Mouse (Mus musculus): ENCODE data around the gene Cbx8.
A peak's percentile ranks its signal among the peaks of the same experiment; 100 is the strongest.

Gene Cbx8

GRCm38 (mm10) chr11:119078691-119079444, 38.1 kb upstream of the Cbx8 start:
- DNase-seq = no peak

- DNase-seq = no peak
Measured at GRCm38 (mm10) chr11:119077755-119078154, 37.0 kb upstream of the Cbx8 start.

GRCm38 (mm10) chr11:119075805-119076204, 35.0 kb upstream of the Cbx8 start:
- no peak for DNase-seq

- DNase-seq = no peak
Measured at GRCm38 (mm10) chr11:119073876-119074433, 33.2 kb upstream of the Cbx8 start.

GRCm38 (mm10) chr11:119072986-119073385, 32.2 kb upstream of the Cbx8 start:
- no peak for DNase-seq

GRCm38 (mm10) chr11:119072239-119072638, 31.5 kb upstream of the Cbx8 start:
- DNase-seq = no peak

- no peak for DNase-seq
Measured at GRCm38 (mm10) chr11:119066841-119067240, 26.1 kb upstream of the Cbx8 start.

GRCm38 (mm10) chr11:119059256-119059655, 18.5 kb upstream of the Cbx8 start:
- no peak for DNase-seq

GRCm38 (mm10) chr11:119058041-119058995, 17.5 kb upstream of the Cbx8 start:
- no peak for DNase-seq

- no peak for DNase-seq
Measured at GRCm38 (mm10) chr11:119057291-119057690, 16.5 kb upstream of the Cbx8 start.

- peak in 1 of 2 experiments; percentile 59 for DNase-seq
Measured at GRCm38 (mm10) chr11:119056301-119057211, 15.8 kb upstream of the Cbx8 start.

GRCm38 (mm10) chr11:119055571-119056131, 14.9 kb upstream of the Cbx8 start:
- peak in 1 of 2 experiments; percentile 44 for DNase-seq

GRCm38 (mm10) chr11:119054351-119055345, 13.9 kb upstream of the Cbx8 start:
- DNase-seq = peak in 1 of 2 experiments; percentile 47

- no peak for DNase-seq
Measured at GRCm38 (mm10) chr11:119053738-119054350, 13.1 kb upstream of the Cbx8 start.

- peak; percentile 71 to 73 for DNase-seq
Measured at GRCm38 (mm10) chr11:119053257-119053670, 12.5 kb upstream of the Cbx8 start.

- no peak for DNase-seq
Measured at GRCm38 (mm10) chr11:119052661-119053256, 12.0 kb upstream of the Cbx8 start.

GRCm38 (mm10) chr11:119051927-119052660, 11.3 kb upstream of the Cbx8 start:
- DNase-seq = peak in 1 of 2 experiments; percentile 28

GRCm38 (mm10) chr11:119051426-119051825, 10.7 kb upstream of the Cbx8 start:
- DNase-seq = no peak

- DNase-seq = no peak
Measured at GRCm38 (mm10) chr11:119050361-119050760, 9.6 kb upstream of the Cbx8 start.
